Mouse (Mus musculus) hindbrain, embryonic 15.5 days (tissue): ENCODE measurements around the gene Gpx4. TPM values are rescaled to one million over a fixed set of nuclear protein-coding genes. Genes with fewer than 3 reads are reported as not detected.

Source experiments
- ATAC-seq: fragments of 200-750 bp; cut with Nextera tagmentation; 2 replicates; pipeline ENCODE4 v1.8.0; 2017; ENCODE audit warnings: low read depth, moderate number of reproducible peaks, moderate TSS enrichment; ENCODE audit not compliant: low FRiP score
- H3K27ac ChIP-seq: fragments of 300-500 bp; sonication (generic); replicated peaks from 2 replicates; pipeline ENCODE4 v1.5.1; 2015; ENCODE audit warnings: mild to moderate bottlenecking, inconsistent platforms
- H3K27me3 ChIP-seq: fragments of 300-500 bp; sonication (generic); 2 replicates; pipeline ENCODE4 v1.6.1; 2015; ENCODE audit warnings: control low read depth, inconsistent platforms
- H3K36me3 ChIP-seq: fragments of 300-500 bp; sonication (generic); 2 replicates; pipeline ENCODE4 v1.6.1; 2015; ENCODE audit warnings: control low read depth, inconsistent platforms
- H3K4me1 ChIP-seq: fragments of 300-500 bp; sonication (generic); replicated peaks from 2 replicates; pipeline ENCODE4 v1.6.1; 2015; ENCODE audit warnings: control low read depth, inconsistent platforms
- H3K4me2 ChIP-seq: fragments of 300-500 bp; sonication (generic); 2 replicates; pipeline ENCODE4 v1.6.1; 2015; ENCODE audit warnings: moderate library complexity, mild to moderate bottlenecking, inconsistent platforms
- H3K4me3 ChIP-seq: fragments of 300-500 bp; sonication (generic); 2 replicates; pipeline ENCODE4 v1.5.1; 2015; ENCODE audit warnings: mild to moderate bottlenecking, inconsistent platforms
- H3K9ac ChIP-seq: fragments of 300-500 bp; sonication (generic); 2 replicates; pipeline ENCODE4 v1.6.1; 2015; ENCODE audit warnings: inconsistent platforms
- H3K9me3 ChIP-seq: fragments of 300-500 bp; sonication (generic); 2 replicates; pipeline ENCODE4 v1.6.1; 2016; ENCODE audit warnings: control low read depth, inconsistent platforms
- WGBS: fragments of 180-500 bp; shearing (Covaris S2); methylation state at CpG from one replicate; pipeline ENCODE4 v1.1.7; 2015; 5-methylcytosine and 5-hydroxymethylcytosine counted together
- polyA plus RNA-seq: library from polyadenylated mRNA; unstranded; fragments of >200 nt; fragmentation: Nextera tagmentation; extraction: Ambion mirVana; gene quantifications from 2 replicates; pipeline ENCODE4 v1.2.1, GENCODE M21; 2015

Gene Gpx4
- polyA plus RNA-seq, 1 experiment from 2014 or later, result 583 TPM

DNA sequence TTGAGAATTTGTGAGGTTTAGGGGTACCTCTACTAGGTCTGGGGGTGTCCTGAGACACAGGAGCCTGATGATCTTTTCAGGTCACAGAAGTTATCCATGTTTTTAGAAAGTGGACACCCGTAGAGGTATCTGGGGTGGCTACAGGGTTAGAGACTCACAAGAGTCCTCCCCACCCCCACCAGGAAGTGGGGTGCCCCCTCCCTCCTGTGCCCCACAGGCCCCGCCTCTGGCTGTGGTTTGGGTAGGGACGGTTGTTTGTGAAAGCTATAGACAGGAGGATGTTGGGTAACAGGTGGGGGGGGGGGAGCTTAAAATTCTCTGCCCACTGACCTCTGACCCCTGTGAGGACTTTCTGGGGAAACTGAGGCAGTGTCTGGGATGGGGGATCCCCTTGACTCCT is 29.6 kb upstream of the Gpx4 start:
- H3K27ac ChIP-seq, result no peak overlapping the region
- no peak overlapping the region for H3K4me3 ChIP-seq
- no peak overlapping the region for H3K4me2 ChIP-seq
- 60% methylated on average over 3 of the region's 3 CpGs for WGBS
- H3K36me3 ChIP-seq, result peaks cover 3% of the 10 kb centered on the region
- no peak for ATAC-seq
- H3K9me3 ChIP-seq, result no peaks in the 10 kb centered on the region
- no peaks in the 10 kb centered on the region for H3K4me1 ChIP-seq
- H3K27me3 ChIP-seq, result peaks cover 57% of the 10 kb centered on the region
- no peak overlapping the region for H3K9ac ChIP-seq

- WGBS, result 79% methylated on average over 14 of the region's 14 CpGs
- peaks cover 53% of the 10 kb centered on the region for H3K27me3 ChIP-seq
- no peaks in the 10 kb centered on the region for H3K36me3 ChIP-seq
- H3K27ac ChIP-seq, result no peak overlapping the region
- no peaks in the 10 kb centered on the region for H3K4me1 ChIP-seq
- no peak overlapping the region for H3K9ac ChIP-seq
- H3K4me3 ChIP-seq, result no peak overlapping the region
- ATAC-seq, result no peak
- no peak overlapping the region for H3K4me2 ChIP-seq
- H3K9me3 ChIP-seq, result no peaks in the 10 kb centered on the region
Measured at GRCm38 (mm10) chr10:80017771-80018170, 29.2 kb upstream of the Gpx4 start.

DNA sequence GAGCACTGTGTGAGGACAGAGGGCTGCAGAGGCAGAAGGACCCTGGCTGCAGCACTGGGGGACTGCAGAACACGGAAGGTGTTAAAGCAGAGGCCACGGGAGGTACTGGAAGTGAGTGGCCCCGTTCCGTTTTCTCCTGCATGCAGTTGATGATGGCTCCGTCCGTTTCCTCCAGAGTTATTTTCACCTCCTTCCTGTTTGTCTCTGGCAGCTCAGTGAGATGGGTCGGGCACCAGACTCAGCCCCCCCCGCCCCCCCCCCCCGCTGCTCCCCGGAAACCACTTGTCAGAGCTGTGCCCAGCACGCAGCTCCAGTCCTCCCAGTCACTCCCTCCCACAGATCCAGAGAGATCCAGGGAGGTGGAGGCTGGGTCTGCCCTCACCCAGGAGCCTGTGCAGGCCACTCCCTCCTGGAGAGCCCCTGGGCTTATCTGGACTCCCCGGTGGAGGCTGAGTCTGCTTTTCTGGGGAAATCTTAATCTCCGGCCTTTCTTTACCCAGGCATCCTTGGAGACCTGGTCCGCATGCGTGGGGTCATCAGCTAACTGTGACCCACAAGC is 28.1 kb upstream of the Gpx4 start:
- peaks cover 42% of the 10 kb centered on the region for H3K27me3 ChIP-seq
- no peak for ATAC-seq
- no peak overlapping the region for H3K9ac ChIP-seq
- H3K9me3 ChIP-seq, result no peaks in the 10 kb centered on the region
- H3K4me1 ChIP-seq, result no peaks in the 10 kb centered on the region
- H3K27ac ChIP-seq, result no peak overlapping the region
- 9% methylated on average over 15 of the region's 15 CpGs for WGBS
- no peak overlapping the region for H3K4me3 ChIP-seq
- H3K4me2 ChIP-seq, result no peak overlapping the region; the same call in 1 of the 2 replicates
- no peaks in the 10 kb centered on the region for H3K36me3 ChIP-seq

DNA sequence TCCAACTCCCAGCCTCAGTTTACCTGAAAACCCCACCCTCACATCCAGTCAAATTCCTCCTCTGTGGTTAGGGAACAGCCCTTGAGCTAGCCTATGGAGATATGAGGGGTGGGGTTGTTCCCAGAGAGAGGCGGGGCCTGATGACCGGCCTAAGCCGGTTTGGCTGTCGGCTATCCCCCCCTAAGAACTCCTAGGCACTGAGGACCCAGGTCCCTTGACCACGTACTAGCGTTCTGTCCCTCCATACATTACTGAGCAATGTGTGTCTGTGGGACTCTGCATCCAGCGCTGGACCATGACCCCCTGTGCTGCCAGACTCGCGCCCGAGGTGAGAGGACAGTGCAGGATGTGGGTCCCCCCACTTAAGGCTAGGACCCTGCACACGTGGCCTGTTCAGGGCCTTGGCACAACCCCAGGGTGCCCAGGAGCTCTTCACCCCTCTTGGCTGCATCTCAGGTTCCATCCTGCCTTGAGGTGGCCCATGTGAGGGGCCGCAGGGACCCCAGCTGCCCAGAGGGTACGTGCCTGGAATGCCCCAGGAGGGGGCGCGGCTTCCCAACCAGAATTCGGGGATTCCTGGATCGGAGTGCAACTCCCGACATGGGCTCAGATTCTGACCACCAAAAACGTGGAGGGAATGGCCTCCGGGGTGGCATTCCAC is 27.4 kb upstream of the Gpx4 start:
- peak; percentile 28; the same call in 1 of the 2 replicates for ATAC-seq
- Histone ChIP-seq H3K4me3 (no peak overlapping the region), H3K27me3 (peaks cover 35% of the 10 kb centered on the region), H3K9ac (no peak overlapping the region), H3K4me2 (no peak overlapping the region), H3K27ac (no peak overlapping the region), H3K4me1 (no peaks in the 10 kb centered on the region), H3K36me3 (no peaks in the 10 kb centered on the region), H3K9me3 (no peaks in the 10 kb centered on the region)
- 6% methylated on average over 20 of the region's 20 CpGs for WGBS

- Histone ChIP-seq H3K36me3 (no peaks in the 10 kb centered on the region), H3K4me3 (no peak overlapping the region), H3K4me2 (no peak overlapping the region), H3K4me1 (no peaks in the 10 kb centered on the region), H3K9me3 (no peaks in the 10 kb centered on the region), H3K27ac (no peak overlapping the region), H3K9ac (no peak overlapping the region), H3K27me3 (peaks cover 29% of the 10 kb centered on the region)
- ATAC-seq, result no peak
- 31% methylated on average over 11 of the region's 11 CpGs for WGBS
Measured at GRCm38 (mm10) chr10:80020191-80020590, 26.8 kb upstream of the Gpx4 start.

DNA sequence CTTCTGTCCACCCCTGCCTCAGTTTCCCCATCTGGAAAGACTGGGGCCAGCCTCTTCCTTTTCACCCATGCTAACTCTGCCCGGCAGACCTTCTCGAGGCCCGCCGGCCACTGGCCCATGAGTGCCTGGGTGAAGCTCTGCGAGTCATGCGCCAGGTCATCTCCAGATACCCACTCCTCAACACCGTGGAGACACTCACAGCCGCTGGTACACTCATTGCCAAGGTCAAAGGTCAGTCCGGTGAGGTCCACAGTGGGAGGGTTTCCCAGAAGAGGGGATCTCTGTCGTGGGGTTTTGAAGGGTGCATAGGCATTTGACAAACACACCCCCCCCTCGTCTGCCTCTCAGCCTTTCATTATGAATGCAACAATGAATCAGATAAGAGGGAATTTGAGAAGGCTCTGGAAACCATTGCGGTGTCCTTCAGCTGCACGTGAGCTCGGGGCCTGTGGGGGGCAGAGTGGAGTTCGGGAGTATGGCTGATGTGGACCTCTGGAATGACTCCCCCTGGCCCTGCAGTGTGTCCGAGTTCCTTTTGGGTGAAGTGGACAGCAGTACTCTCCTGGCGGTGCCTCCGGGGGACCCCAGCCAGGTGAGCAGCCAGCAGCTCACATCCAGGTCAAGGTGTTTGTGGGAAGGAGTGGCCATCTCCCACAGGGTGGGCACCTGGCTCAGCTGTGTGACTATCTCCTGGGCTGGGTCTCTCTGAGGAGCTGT is 26.2 kb upstream of the Gpx4 start:
- H3K27me3 ChIP-seq, result peaks cover 23% of the 10 kb centered on the region
- WGBS, result 83% methylated on average over 18 of the region's 18 CpGs

DNA sequence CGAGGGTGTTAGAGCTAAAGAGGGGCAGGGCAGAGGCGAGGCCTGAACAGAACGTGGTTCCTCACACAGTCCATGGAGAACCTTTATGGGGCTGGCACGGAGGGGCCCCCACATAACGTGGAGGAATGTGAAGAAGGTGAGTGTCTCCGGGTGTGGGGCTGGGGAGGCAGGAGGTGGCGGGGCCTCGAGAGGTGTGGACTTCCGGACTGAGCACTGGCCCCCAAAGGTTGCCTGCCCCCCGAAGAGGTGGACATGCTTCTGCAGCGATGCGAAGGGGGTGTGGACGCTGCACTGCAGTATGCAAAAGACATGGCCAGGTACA is 25.7 kb upstream of the Gpx4 start:
- Histone ChIP-seq H3K27me3 (peaks cover 20% of the 10 kb centered on the region), H3K4me2 (no peak overlapping the region), H3K4me1 (no peaks in the 10 kb centered on the region), H3K9ac (no peak overlapping the region), H3K36me3 (no peaks in the 10 kb centered on the region), H3K9me3 (no peaks in the 10 kb centered on the region), H3K4me3 (no peak overlapping the region), H3K27ac (no peak overlapping the region)
- WGBS, result 93% methylated on average over 13 of the region's 13 CpGs
- no peak for ATAC-seq

More for the DNA sequence above, 26.2 kb upstream of the Gpx4 start:
- Histone ChIP-seq H3K36me3 (no peaks in the 10 kb centered on the region), H3K4me1 (no peaks in the 10 kb centered on the region), H3K4me3 (no peak overlapping the region), H3K9ac (no peak overlapping the region), H3K27ac (no peak overlapping the region), H3K9me3 (no peaks in the 10 kb centered on the region), H3K4me2 (no peak overlapping the region)
- no peak for ATAC-seq

- Histone ChIP-seq H3K4me1 (no peaks in the 10 kb centered on the region), H3K36me3 (no peaks in the 10 kb centered on the region), H3K27ac (no peak overlapping the region), H3K9ac (no peak overlapping the region), H3K4me2 (no peak overlapping the region), H3K4me3 (no peak overlapping the region), H3K27me3 (peaks cover 20% of the 10 kb centered on the region), H3K9me3 (no peaks in the 10 kb centered on the region)
- WGBS, result 94% methylated on average over 12 of the region's 12 CpGs
- ATAC-seq, result no peak
Measured at GRCm38 (mm10) chr10:80022164-80022563, 24.8 kb upstream of the Gpx4 start.

GRCm38 (mm10) chr10:80022806-80023205 is 24.2 kb upstream of the Gpx4 start:
- WGBS, result 95% methylated on average over 8 of the region's 8 CpGs
- H3K9ac ChIP-seq, result no peak overlapping the region
- peaks cover 18% of the 10 kb centered on the region for H3K27me3 ChIP-seq
- H3K4me2 ChIP-seq, result no peak overlapping the region
- H3K9me3 ChIP-seq, result no peaks in the 10 kb centered on the region
- ATAC-seq, result no peak
- no peak overlapping the region for H3K4me3 ChIP-seq
- H3K27ac ChIP-seq, result no peak overlapping the region
- H3K36me3 ChIP-seq, result no peaks in the 10 kb centered on the region
- H3K4me1 ChIP-seq, result no peaks in the 10 kb centered on the region

GRCm38 (mm10) chr10:80023758-80024157 is 23.2 kb upstream of the Gpx4 start:
- no peaks in the 10 kb centered on the region for H3K36me3 ChIP-seq
- no peaks in the 10 kb centered on the region for H3K4me1 ChIP-seq
- 89% methylated on average over 5 of the region's 5 CpGs for WGBS
- H3K27ac ChIP-seq, result no peak overlapping the region
- no peak overlapping the region for H3K4me2 ChIP-seq
- H3K9me3 ChIP-seq, result no peaks in the 10 kb centered on the region
- H3K9ac ChIP-seq, result no peak overlapping the region
- H3K4me3 ChIP-seq, result no peak overlapping the region
- no peak for ATAC-seq
- H3K27me3 ChIP-seq, result peaks cover 17% of the 10 kb centered on the region

DNA sequence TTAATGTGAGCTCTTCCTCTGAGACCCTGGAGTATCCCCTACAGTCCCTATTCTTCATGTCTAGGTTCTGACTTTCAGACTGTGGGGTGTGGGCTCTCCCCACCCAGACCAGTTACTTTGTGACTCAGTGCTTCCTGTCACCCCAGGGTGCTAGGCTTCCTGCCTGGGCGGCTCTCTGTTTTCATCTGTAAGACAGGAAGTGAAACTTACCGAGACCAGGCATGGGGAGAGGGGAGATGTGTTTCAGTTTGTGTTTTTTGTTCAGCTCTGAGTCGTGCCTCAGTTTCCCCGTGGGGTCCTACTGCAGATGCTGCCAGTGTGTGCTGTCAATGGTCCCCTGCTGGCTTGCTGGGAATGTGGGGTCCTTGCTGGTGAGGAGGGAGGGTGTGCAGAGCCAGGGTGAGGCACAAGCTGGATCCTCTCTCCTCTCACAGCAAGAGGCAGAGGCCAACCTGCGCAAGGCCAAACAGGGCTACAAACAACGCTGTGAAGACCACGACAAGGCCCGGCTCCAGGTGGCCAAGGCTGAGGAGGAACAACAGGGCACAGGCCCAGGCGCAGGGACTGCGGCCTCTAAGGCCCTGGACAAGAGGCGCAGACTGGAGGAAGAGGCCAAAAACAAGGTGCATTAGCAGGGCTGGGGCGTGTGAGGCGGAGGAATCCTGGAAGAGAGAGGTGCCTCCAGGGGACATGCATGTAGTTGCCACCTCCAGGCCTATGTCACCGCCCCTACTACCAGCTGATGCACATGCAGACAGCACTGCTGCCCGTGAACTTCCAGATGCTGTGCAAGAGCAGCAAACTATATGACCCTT is 22.5 kb upstream of the Gpx4 start:
- WGBS, result 79% methylated on average over 15 of the region's 15 CpGs

GRCm38 (mm10) chr10:80025044-80025347 is 22.0 kb upstream of the Gpx4 start:
- H3K4me2 ChIP-seq, result no peak overlapping the region
- H3K27ac ChIP-seq, result no peak overlapping the region
- H3K4me1 ChIP-seq, result no peaks in the 10 kb centered on the region
- no peaks in the 10 kb centered on the region for H3K9me3 ChIP-seq
- no peaks in the 10 kb centered on the region for H3K36me3 ChIP-seq
- no peak overlapping the region for H3K4me3 ChIP-seq
- peaks cover 5% of the 10 kb centered on the region; the same call in 1 of the 2 replicates for H3K27me3 ChIP-seq
- 64% methylated on average over 4 of the region's 4 CpGs for WGBS
- H3K9ac ChIP-seq, result no peak overlapping the region
- no peak for ATAC-seq

More for the DNA sequence above, 22.5 kb upstream of the Gpx4 start:
- no peaks in the 10 kb centered on the region for H3K4me1 ChIP-seq
- no peaks in the 10 kb centered on the region for H3K9me3 ChIP-seq
- H3K9ac ChIP-seq, result no peak overlapping the region
- H3K4me3 ChIP-seq, result no peak overlapping the region
- ATAC-seq, result no peak
- no peak overlapping the region for H3K27ac ChIP-seq
- peaks cover 10% of the 10 kb centered on the region for H3K27me3 ChIP-seq
- H3K4me2 ChIP-seq, result no peak overlapping the region
- no peaks in the 10 kb centered on the region for H3K36me3 ChIP-seq
